Mouse (Mus musculus) left cerebral cortex, adult 9 months (tissue): ENCODE data around the gene Stat6.
"Not testable (repeated sequence)": the region's sequence is repeated elsewhere in the genome, so short reads cannot be mapped to it uniquely, and the experiment has no call there.

Experiments used
- DNase-seq, 2 experiments: peaks; one replicate each; pipeline ENCODE4 v3.0.0; 2022; ENCODE audit warnings: low spot score in 2 of 2

Stat6 gene

GRCm38 (mm10) chr10:127643553-127644238, 910 bp downstream of the Stat6 start:
- DNase-seq: peak in 1 of 2 experiments; percentile 34

GRCm38 (mm10) chr10:127645791-127646190, 3.0 kb downstream of the Stat6 start:
- no peak for DNase-seq

GRCm38 (mm10) chr10:127652906-127653638, 10.3 kb downstream of the Stat6 start:
- no peak for DNase-seq

GRCm38 (mm10) chr10:127654970-127655579, 12.3 kb downstream of the Stat6 start:
- no peak for DNase-seq

- DNase-seq: not testable (repeated sequence)
Measured at GRCm38 (mm10) chr10:127657617-127658016, 14.8 kb downstream of the Stat6 start.

GRCm38 (mm10) chr10:127658076-127658475, 15.3 kb downstream of the Stat6 start:
- DNase-seq: no peak

- no peak for DNase-seq
Measured at GRCm38 (mm10) chr10:127659551-127659950, 16.8 kb downstream of the Stat6 start.

GRCm38 (mm10) chr10:127661291-127661914, 18.6 kb downstream of the Stat6 start:
- DNase-seq: peak in 1 of 2 experiments; percentile 16

- DNase-seq: peak in 1 of 2 experiments; percentile 64
Measured at GRCm38 (mm10) chr10:127661915-127662663, 19.3 kb downstream of the Stat6 start.

- peak in 1 of 2 experiments; percentile 44 for DNase-seq
Measured at GRCm38 (mm10) chr10:127662666-127663253, 20.0 kb downstream of the Stat6 start.

- no peak for DNase-seq
Measured at GRCm38 (mm10) chr10:127663590-127663989, 20.8 kb downstream of the Stat6 start.

- no peak for DNase-seq
Measured at GRCm38 (mm10) chr10:127664166-127664565, 21.4 kb downstream of the Stat6 start.

- DNase-seq: no peak
Measured at GRCm38 (mm10) chr10:127664891-127665290, 22.1 kb downstream of the Stat6 start.

- DNase-seq: peak in 1 of 2 experiments; percentile 26
Measured at GRCm38 (mm10) chr10:127665366-127666181, 22.8 kb downstream of the Stat6 start.

GRCm38 (mm10) chr10:127666501-127667268, 23.9 kb downstream of the Stat6 start, which contains the start of gene Nemp1:
TSS of gene Nemp1 (plus strand) at chr10:127666901.
- DNase-seq: peak in 1 of 2 experiments; percentile 79

GRCm38 (mm10) chr10:127667269-127668092, 24.7 kb downstream of the Stat6 start:
- DNase-seq: peak in 1 of 2 experiments; percentile 72

GRCm38 (mm10) chr10:127668093-127669050, 25.6 kb downstream of the Stat6 start, which contains the start of gene Nab2:
TSS of gene Nab2 (minus strand) at chr10:127668568.
- DNase-seq: peak in 1 of 2 experiments; percentile 81
